ENCODE assay signal across 8 mouse cellular contexts in the genomic region with DNA sequence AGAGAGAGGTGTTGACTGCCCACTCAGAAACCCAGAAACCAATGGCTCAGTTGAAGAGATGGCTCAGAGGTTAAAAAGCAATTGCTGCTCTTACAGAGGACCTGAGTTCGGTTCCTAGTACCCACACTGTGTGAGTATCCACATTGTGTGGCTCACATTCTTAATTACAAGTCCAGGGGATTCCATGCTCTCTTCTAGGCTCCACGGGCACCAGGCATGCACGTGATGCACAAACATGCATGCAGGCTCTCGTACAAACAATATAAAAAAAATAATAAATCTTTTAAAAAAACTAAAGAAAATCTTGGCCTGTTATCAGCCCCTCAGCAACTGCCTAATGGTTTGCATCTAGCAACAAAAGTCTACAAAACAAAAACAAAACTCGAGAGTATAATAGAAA. TPM values are rescaled to one million over a fixed set of nuclear protein-coding genes. Genes with fewer than 3 reads are reported as not detected.
A peak's percentile ranks its signal among the peaks of the same experiment; 100 is the strongest.
DNase-seq lines count a peak whose midpoint lies in the region; ATAC-seq lines count a peak whose summit lies in the region.

No protein-coding gene starts in this region.

- H3K36me3 ChIP-seq in kidney, embryonic 14.5 days (ENCODE audit: control insufficient read depth, insufficient read depth, low read length) = no peaks in the 10 kb centered on the region
- H3K36me3 ChIP-seq in hindbrain, embryonic 10.5 days = no peaks in the 10 kb centered on the region
- no peaks in the 10 kb centered on the region for H3K36me3 ChIP-seq in midbrain, embryonic 10.5 days

- no peak for DNase-seq in kidney, adult 11 months
- DNase-seq in brain, adult 2 months (ENCODE audit: low read depth, low spot score) = peak; percentile 5
- no peak for DNase-seq in hindbrain, embryonic 10.5 days (ENCODE audit: low spot score)
- no peak for DNase-seq in midbrain, embryonic 10.5 days (ENCODE audit: low spot score)
- no peak for DNase-seq in adrenal gland, adult 2 months
- no peak for DNase-seq in spleen, postnatal 36 days (ENCODE audit: low spot score in 2 of 2)

- H3K4me2 ChIP-seq in kidney, embryonic 14.5 days (replicated peaks; ENCODE audit: low read depth, low read length) = peak overlapping the region; percentile 54

- H3K9ac ChIP-seq in kidney, embryonic 14.5 days (ENCODE audit: low read depth, low read length) = peak overlapping the region; percentile 48; the same call in 1 of the 2 replicates

- 67% methylated on average over 5 of the region's 5 CpGs for WGBS in kidney, embryonic 14.5 days
- 76% methylated on average over 5 of the region's 5 CpGs for WGBS in hindbrain, embryonic 10.5 days
- WGBS in midbrain, embryonic 10.5 days = 71% methylated on average over 5 of the region's 5 CpGs

- no peaks in the 10 kb centered on the region for H3K9me3 ChIP-seq in kidney, embryonic 14.5 days (ENCODE audit: control insufficient read depth, low read length)
- no peaks in the 10 kb centered on the region for H3K9me3 ChIP-seq in hindbrain, embryonic 10.5 days
- no peaks in the 10 kb centered on the region for H3K9me3 ChIP-seq in midbrain, embryonic 10.5 days (replicated peaks)

- H3K4me3 ChIP-seq in kidney, embryonic 14.5 days (ENCODE audit: low read length) = peak overlapping the region; percentile 56
- peak overlapping the region; percentile 61 for H3K4me3 ChIP-seq in hindbrain, embryonic 10.5 days
- peak overlapping the region; percentile 64 for H3K4me3 ChIP-seq in midbrain, embryonic 10.5 days

- no peaks in the 10 kb centered on the region; the same call in 1 of the 2 replicates for H3K27me3 ChIP-seq in kidney, embryonic 14.5 days (ENCODE audit: control insufficient read depth, insufficient read depth, low read length)
- no peaks in the 10 kb centered on the region for H3K27me3 ChIP-seq in hindbrain, embryonic 10.5 days (ENCODE audit: insufficient read depth, poor library complexity, severe bottlenecking)
- no peaks in the 10 kb centered on the region for H3K27me3 ChIP-seq in midbrain, embryonic 10.5 days (ENCODE audit: low read depth, poor library complexity, severe bottlenecking)

- H3K27ac ChIP-seq in kidney, embryonic 14.5 days (ENCODE audit: low read depth, low read length) = peak overlapping the region; percentile 77; the same call in 1 of the 2 replicates
- H3K27ac ChIP-seq in hindbrain, embryonic 10.5 days = peak overlapping the region; percentile 91
- H3K27ac ChIP-seq in midbrain, embryonic 10.5 days (replicated peaks) = peak overlapping the region; percentile 90

- H3K4me1 ChIP-seq in kidney, embryonic 14.5 days (ENCODE audit: control insufficient read depth, insufficient read depth, low read length) = 0 out of 2 replicates have a peak, but pooled peaks cover 4% of the 10 kb centered on the region
- peaks cover 10% of the 10 kb centered on the region for H3K4me1 ChIP-seq in hindbrain, embryonic 10.5 days (replicated peaks)
- peaks cover 8% of the 10 kb centered on the region; the same call in 1 of the 2 replicates for H3K4me1 ChIP-seq in midbrain, embryonic 10.5 days

- 0 out of 2 replicates have a peak, but pooled peaks have one; percentile 20 for ATAC-seq in kidney, embryonic 14.5 days (ENCODE audit: low FRiP score, low TSS enrichment)
- no peak for ATAC-seq in monocyte, adult 5-6 weeks (replicated peaks; ENCODE audit: insufficient number of reproducible peaks, low FRiP score, low TSS enrichment, poor library complexity, severe bottlenecking)

RNA-seq across cellular contexts. Expression of a gene that starts 30.6 kb away (rescaled TPM):
- 1.6 and 1.8 TPM in 2 replicates for polyA plus RNA-seq in kidney, embryonic 14.5 days (2014; fragmentation: Nextera tagmentation; extraction: Ambion mirVana)
- polyA plus RNA-seq in hindbrain, embryonic 10.5 days (2016; fragmentation: Nextera tagmentation; extraction: Ambion mirVana) = 1.3 and 2.4 TPM in 2 replicates
- polyA plus RNA-seq in midbrain, embryonic 10.5 days (2016; fragmentation: Nextera tagmentation; extraction: Ambion mirVana) = 1.4 and 1.9 TPM in 2 replicates
- 0.87 to 1.4 TPM (median 1.4 TPM) in 3 replicates for total RNA-seq in monocyte, adult 5-6 weeks (2017)
- 1 to 10 TPM in 1 of 2 experiments, under 1 TPM in 1; 0.66 to 1.1 TPM for total RNA-seq in adrenal gland, adult 2 months (2021)
- polyA plus RNA-seq in adrenal gland, adult 2 months (2012; rRNA removed) = 0.54 and 1.7 TPM in 2 replicates
